Mouse (Mus musculus) hindbrain, embryonic 15.5 days (tissue): ENCODE measurements around the gene Drg1. TPM values are rescaled to one million over a fixed set of nuclear protein-coding genes. Genes with fewer than 3 reads are reported as not detected.

Source experiments
- ATAC-seq: fragments of 200-750 bp; cut with Nextera tagmentation; 2 replicates; pipeline ENCODE4 v1.8.0; 2017; ENCODE audit warnings: low read depth, moderate number of reproducible peaks, moderate TSS enrichment; ENCODE audit not compliant: low FRiP score
- H3K27ac ChIP-seq: fragments of 300-500 bp; sonication (generic); replicated peaks from 2 replicates; pipeline ENCODE4 v1.5.1; 2015; ENCODE audit warnings: mild to moderate bottlenecking, inconsistent platforms
- H3K27me3 ChIP-seq: fragments of 300-500 bp; sonication (generic); 2 replicates; pipeline ENCODE4 v1.6.1; 2015; ENCODE audit warnings: control low read depth, inconsistent platforms
- H3K36me3 ChIP-seq: fragments of 300-500 bp; sonication (generic); 2 replicates; pipeline ENCODE4 v1.6.1; 2015; ENCODE audit warnings: control low read depth, inconsistent platforms
- H3K4me1 ChIP-seq: fragments of 300-500 bp; sonication (generic); replicated peaks from 2 replicates; pipeline ENCODE4 v1.6.1; 2015; ENCODE audit warnings: control low read depth, inconsistent platforms
- H3K4me2 ChIP-seq: fragments of 300-500 bp; sonication (generic); 2 replicates; pipeline ENCODE4 v1.6.1; 2015; ENCODE audit warnings: moderate library complexity, mild to moderate bottlenecking, inconsistent platforms
- H3K4me3 ChIP-seq: fragments of 300-500 bp; sonication (generic); 2 replicates; pipeline ENCODE4 v1.5.1; 2015; ENCODE audit warnings: mild to moderate bottlenecking, inconsistent platforms
- H3K9ac ChIP-seq: fragments of 300-500 bp; sonication (generic); 2 replicates; pipeline ENCODE4 v1.6.1; 2015; ENCODE audit warnings: inconsistent platforms
- H3K9me3 ChIP-seq: fragments of 300-500 bp; sonication (generic); 2 replicates; pipeline ENCODE4 v1.6.1; 2016; ENCODE audit warnings: control low read depth, inconsistent platforms
- WGBS: fragments of 180-500 bp; shearing (Covaris S2); methylation state at CpG from one replicate; pipeline ENCODE4 v1.1.7; 2015; 5-methylcytosine and 5-hydroxymethylcytosine counted together
- polyA plus RNA-seq: library from polyadenylated mRNA; unstranded; fragments of >200 nt; fragmentation: Nextera tagmentation; extraction: Ambion mirVana; gene quantifications from 2 replicates; pipeline ENCODE4 v1.2.1, GENCODE M21; 2015

The Drg1 gene
- 205 and 207 TPM in 2 replicates for polyA plus RNA-seq

DNA sequence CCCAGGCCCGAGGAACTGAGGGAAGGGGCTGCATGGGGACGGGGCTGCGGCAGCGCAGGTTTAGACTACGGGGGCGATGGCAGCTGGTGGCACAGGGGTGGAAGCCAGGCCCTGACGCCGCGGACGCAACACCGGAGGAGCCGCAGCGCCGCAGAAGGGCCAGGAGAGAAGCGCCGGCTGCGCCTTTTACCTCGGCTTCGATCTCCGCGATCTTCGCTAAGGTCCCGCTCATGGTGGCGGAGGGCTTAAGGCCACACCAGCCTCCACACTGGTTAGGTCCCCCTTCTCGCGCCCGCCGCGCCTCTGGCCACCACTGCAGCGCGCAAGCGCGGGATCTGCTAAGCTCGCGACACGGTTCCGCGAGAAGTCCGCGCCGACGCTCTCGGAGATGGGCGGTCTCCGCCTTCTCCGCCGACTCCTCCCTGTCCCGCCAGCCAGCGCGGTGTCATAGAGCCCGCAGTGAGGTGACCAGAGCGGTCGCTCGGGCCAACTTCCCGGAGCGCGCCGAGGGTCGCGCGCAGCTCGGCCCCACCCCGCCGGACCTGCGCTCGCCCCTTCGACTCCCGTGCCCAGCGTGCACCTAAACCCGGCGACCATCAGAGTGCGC, at the start of gene Drg1:
Gene Drg1 (minus strand): TSS at position 337 of the 607 bp plus-strand sequence.
- H3K36me3 ChIP-seq = peaks cover 24% of the 10 kb centered on the region
- no peaks in the 10 kb centered on the region for H3K9me3 ChIP-seq
- H3K27me3 ChIP-seq = no peaks in the 10 kb centered on the region
- peaks cover 30% of the 10 kb centered on the region for H3K4me1 ChIP-seq
- peak within 1 kb of the TSS; percentile 97 for H3K9ac ChIP-seq
- ATAC-seq = peak; percentile 99
- WGBS = under 1% methylated on average over 62 of the region's 72 CpGs
- peak within 1 kb of the TSS; percentile 69 for H3K4me2 ChIP-seq
- H3K27ac ChIP-seq = peak within 1 kb of the TSS; percentile 94
- peak within 1 kb of the TSS; percentile 91 for H3K4me3 ChIP-seq

DNA sequence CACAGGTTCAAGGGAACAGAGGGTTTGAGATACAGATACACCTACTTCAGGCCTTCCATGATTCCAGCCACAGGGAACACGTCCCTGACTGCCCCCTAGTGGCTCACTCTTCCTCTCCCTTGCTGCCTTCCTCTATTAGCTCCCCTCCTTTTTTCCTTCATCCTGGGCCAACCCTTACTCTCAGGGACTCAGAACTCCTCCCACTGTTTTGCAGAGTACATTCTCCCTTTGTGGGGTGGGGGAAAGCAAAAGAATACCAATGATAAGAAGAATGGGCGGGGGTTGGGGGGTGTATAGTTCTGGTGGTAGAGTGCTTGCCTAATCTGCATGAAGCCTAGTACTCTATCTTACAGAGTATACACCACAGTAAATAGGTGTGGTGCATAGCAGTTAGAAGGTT, 47.9 kb upstream of the Drg1 start:
- ATAC-seq = peak; percentile 50; the same call in 1 of the 2 replicates

DNA sequence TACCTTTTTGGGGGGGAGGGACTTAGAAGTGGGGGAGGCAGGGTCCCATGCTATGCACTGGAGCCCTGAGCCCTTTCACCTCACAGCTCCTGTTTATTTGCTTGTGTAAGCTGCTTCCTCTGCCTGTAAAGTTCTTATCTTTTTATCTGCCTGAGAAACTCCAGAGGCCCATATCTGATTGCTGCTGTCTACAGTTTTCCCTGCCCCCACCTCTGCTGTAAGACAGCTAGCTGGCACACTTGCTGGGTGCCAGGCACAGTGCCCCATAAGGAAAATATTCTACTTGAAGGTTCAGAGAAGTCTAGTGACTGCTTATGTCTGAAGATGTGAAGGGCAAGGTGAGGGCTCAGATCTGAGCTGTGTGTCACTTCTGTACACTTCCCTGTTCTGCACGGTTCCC, 47.1 kb upstream of the Drg1 start:
- 93% methylated on average over 1 of the region's 1 CpGs for WGBS
- peaks cover 24% of the 10 kb centered on the region for H3K36me3 ChIP-seq
- H3K4me3 ChIP-seq = no peak overlapping the region

More for the DNA sequence above, 47.9 kb upstream of the Drg1 start:
- no peaks in the 10 kb centered on the region for H3K27me3 ChIP-seq
- no peaks in the 10 kb centered on the region for H3K4me1 ChIP-seq
- no peak overlapping the region for H3K4me3 ChIP-seq
- no peak overlapping the region for H3K9ac ChIP-seq
- 24% methylated on average over 2 of the region's 2 CpGs for WGBS
- peaks cover 16% of the 10 kb centered on the region for H3K36me3 ChIP-seq
- no peak overlapping the region for H3K4me2 ChIP-seq
- no peaks in the 10 kb centered on the region; the same call in 1 of the 2 replicates for H3K9me3 ChIP-seq
- H3K27ac ChIP-seq = no peak overlapping the region

DNA sequence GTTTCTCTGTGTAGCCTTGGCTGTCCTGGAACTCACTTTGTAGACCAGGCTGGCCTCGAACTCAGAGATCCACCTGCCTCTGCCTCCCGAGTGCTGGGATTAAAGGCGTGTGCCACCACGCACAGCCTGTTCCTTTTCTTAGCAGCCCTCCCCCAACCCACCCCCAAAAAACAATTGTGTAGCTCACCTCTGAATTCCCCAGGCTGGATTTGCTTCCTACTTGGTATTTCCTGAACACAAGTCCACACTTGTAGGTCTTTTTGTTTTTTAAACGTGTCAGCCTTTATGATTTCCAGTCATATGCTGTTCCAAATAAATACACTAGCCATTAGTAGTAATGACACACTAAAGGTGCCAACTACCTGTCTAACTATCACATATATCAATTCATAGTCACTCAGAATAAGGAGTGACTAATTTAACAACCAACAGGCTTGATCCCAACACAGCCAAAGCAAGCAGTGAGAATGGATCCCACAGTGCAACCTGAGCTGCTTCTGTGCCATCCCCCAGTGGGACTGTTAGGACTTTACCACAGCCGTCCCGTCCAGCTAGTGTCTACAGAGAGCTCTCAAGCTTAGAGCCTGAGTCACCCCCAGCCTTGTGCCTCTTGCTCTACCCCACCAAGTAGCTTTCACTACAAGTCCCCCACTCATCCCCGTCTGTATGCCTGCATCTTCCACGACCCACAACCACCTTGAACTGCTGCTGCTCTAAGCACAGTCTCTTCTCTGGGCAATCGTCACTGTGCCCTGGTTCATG, 45.6 kb upstream of the Drg1 start:
- H3K4me2 ChIP-seq = no peak overlapping the region
- H3K27me3 ChIP-seq = no peaks in the 10 kb centered on the region
- H3K27ac ChIP-seq = no peak overlapping the region
- no peak overlapping the region for H3K4me3 ChIP-seq
- no peaks in the 10 kb centered on the region for H3K9me3 ChIP-seq
- peaks cover 39% of the 10 kb centered on the region for H3K36me3 ChIP-seq
- ATAC-seq = no peak; the same call in 1 of the 2 replicates
- H3K9ac ChIP-seq = no peak overlapping the region
- 86% methylated on average over 10 of the region's 10 CpGs for WGBS
- no peaks in the 10 kb centered on the region for H3K4me1 ChIP-seq

More for the DNA sequence above, 47.1 kb upstream of the Drg1 start:
- Histone ChIP-seq H3K9ac (no peak overlapping the region), H3K4me1 (no peaks in the 10 kb centered on the region), H3K4me2 (no peak overlapping the region), H3K27ac (no peak overlapping the region), H3K27me3 (no peaks in the 10 kb centered on the region), H3K9me3 (no peaks in the 10 kb centered on the region; the same call in 1 of the 2 replicates)
- ATAC-seq = no peak

DNA sequence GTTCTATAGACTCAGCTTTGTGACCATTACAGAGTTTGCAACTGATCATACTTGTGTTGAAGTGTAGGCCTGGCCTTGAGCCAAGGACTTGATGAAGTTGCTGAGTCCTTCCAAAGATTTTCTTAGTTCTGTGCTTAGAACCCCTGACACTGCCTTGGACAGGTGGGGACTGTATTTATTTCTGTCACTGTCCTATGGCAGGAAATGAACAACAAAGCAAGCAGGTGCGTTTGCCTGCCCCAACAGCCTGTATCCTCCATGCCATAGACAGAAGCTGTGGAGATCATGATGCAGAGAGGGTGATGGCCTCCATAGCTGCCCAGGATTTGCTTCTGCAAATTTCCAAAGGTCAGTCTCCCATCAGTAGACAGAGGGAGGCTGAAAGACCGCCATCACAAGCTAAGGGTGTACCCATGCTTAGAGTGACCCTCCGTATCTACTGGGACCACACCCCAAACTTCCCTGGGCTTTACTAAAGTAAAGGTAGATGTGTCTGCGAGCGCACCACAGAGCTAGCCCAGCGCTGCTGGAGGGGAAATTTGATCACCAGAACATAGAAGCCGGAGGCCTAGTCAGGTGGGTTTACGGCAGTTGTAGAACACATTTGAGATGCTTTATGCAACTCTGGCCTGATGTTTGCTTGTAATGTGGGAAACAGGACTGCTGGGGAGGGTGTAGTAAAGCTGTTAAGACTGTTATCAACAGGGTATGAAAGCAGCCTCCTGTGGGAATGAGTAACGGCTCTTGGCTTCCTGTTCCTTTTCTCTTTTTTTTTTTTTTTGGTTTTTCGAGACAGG, 44.8 kb upstream of the Drg1 start:
- H3K4me2 ChIP-seq = no peak overlapping the region
- H3K9ac ChIP-seq = no peak overlapping the region
- no peak overlapping the region for H3K4me3 ChIP-seq
- H3K36me3 ChIP-seq = peaks cover 46% of the 10 kb centered on the region
- 94% methylated on average over 9 of the region's 10 CpGs for WGBS
- no peak overlapping the region for H3K27ac ChIP-seq
- ATAC-seq = no peak
- no peaks in the 10 kb centered on the region for H3K27me3 ChIP-seq
- H3K4me1 ChIP-seq = no peaks in the 10 kb centered on the region
- no peaks in the 10 kb centered on the region for H3K9me3 ChIP-seq

DNA sequence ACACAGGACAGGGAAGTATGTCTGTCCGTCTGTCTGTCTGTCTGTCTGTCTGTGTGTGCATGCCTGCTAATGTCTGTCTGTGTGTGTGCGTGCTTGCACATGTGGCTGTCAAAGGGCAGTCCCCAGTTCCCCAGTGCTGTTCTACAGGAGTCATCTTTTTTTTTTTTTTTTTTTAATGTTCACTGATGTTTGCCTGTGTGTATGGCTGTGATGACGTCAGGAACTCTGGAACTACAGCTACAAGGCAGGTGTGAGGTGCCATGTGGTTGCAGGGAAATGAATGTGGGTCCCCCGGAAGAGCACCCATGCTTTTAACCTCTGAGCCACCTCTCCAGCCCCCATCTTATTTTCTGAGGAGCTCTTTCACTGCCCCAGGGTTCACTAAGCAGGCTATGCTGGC, 43.7 kb upstream of the Drg1 start:
- no peaks in the 10 kb centered on the region for H3K9me3 ChIP-seq
- H3K4me3 ChIP-seq = no peak overlapping the region
- ATAC-seq = no peak
- H3K9ac ChIP-seq = no peak overlapping the region
- no peak overlapping the region for H3K4me2 ChIP-seq
- no peaks in the 10 kb centered on the region for H3K4me1 ChIP-seq
- H3K36me3 ChIP-seq = peaks cover 56% of the 10 kb centered on the region
- H3K27ac ChIP-seq = no peak overlapping the region
- WGBS = 92% methylated on average over 4 of the region's 4 CpGs
- no peaks in the 10 kb centered on the region for H3K27me3 ChIP-seq

DNA sequence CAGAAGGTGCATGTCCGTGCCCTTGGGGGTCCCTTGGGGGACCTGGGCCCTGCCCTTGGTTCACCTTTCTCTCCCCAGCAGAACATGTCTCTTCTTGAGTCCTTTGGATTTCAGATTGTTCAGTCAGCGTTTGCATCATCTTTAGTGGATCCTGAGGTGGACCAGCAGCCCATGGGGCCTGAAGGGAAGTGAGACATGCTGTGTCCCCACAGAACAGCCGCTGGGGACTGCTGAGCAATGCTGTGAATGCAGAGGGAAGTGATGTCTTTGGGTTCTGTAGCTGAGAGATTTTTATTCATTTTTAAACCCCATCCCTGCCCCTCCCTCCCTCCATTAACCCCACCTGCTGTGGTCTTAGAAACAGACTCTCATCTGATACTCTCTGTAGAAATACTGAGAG, 41.7 kb upstream of the Drg1 start:
- H3K4me3 ChIP-seq = no peak overlapping the region
- ATAC-seq = no peak
- H3K27me3 ChIP-seq = no peaks in the 10 kb centered on the region
- H3K9me3 ChIP-seq = no peaks in the 10 kb centered on the region
- H3K4me2 ChIP-seq = no peak overlapping the region
- no peak overlapping the region for H3K9ac ChIP-seq
- no peaks in the 10 kb centered on the region for H3K4me1 ChIP-seq
- peaks cover 68% of the 10 kb centered on the region for H3K36me3 ChIP-seq
- no peak overlapping the region for H3K27ac ChIP-seq
- 95% methylated on average over 3 of the region's 3 CpGs for WGBS

DNA sequence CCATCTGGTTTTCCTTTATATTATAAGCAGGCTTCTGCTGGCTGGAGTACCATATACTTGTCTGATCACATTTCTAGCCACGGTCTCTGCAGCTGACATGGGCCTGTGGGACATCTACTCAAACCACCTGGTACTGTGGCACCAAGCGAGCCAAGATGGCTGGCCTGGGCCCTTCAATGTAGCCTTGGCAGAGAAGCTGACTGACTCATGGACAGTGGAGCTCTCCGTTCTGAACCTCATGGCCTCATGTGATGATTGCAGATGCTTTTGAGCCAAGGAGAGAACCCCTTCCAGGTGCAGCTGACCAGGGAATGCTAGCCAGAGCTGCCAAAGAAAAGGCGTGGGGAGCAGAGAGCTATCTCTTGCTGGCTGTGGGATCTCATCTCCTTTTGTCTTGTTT, 39.6 kb upstream of the Drg1 start:
- Histone ChIP-seq H3K27ac (no peak overlapping the region), H3K4me2 (no peak overlapping the region), H3K4me3 (no peak overlapping the region), H3K36me3 (peaks cover 82% of the 10 kb centered on the region), H3K9me3 (no peaks in the 10 kb centered on the region), H3K9ac (no peak overlapping the region), H3K4me1 (no peaks in the 10 kb centered on the region), H3K27me3 (no peaks in the 10 kb centered on the region)
- no peak for ATAC-seq
- 96% methylated on average over 4 of the region's 4 CpGs for WGBS

DNA sequence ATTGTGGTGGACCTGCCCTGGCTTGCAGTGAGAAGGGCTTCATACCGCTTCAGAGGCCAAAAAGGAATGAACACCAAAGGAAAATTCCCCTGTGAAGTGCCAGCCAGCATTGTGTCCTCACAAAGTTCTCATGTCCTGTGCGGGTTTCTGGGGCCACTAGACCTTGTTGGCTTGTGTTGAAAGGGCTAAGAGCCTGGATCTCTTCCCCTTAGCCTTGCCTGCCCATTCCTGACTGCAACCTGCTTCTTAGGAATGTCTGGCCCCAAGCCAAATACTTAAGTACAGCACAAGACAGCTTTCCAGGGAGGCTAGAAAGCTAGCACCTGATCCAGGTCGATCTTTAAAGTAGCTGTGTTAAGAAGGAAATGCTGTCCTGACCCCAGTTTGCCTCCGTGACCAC, 36.6 kb upstream of the Drg1 start:
- H3K27me3 ChIP-seq = no peaks in the 10 kb centered on the region
- H3K9ac ChIP-seq = no peak overlapping the region
- no peak overlapping the region for H3K27ac ChIP-seq
- H3K4me1 ChIP-seq = peaks cover 1% of the 10 kb centered on the region; the same call in 1 of the 2 replicates
- ATAC-seq = no peak
- H3K4me2 ChIP-seq = no peak overlapping the region
- H3K4me3 ChIP-seq = no peak overlapping the region
- peaks cover 87% of the 10 kb centered on the region for H3K36me3 ChIP-seq
- WGBS = 82% methylated on average over 4 of the region's 4 CpGs
- no peaks in the 10 kb centered on the region for H3K9me3 ChIP-seq

DNA sequence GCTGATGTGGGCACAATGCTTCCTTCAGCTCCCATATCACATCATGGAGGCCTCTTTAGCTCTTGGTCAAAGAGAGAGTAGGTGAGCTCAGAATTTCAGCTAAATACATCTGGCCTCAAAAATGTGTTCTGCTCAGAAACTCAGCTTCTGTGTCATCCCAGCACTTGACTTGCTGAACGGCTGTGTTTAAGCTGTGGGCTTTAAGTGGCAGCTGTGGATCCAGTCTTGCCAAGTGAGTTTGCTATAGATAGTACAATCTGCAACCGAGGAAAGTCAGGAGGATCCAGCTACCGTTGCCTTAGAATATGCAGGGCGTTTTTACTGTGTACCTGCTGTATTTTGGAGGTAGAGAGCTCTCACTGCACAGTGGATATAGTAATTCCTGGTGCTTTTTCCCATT, 36.2 kb upstream of the Drg1 start:
- H3K9ac ChIP-seq = no peak overlapping the region
- no peak for ATAC-seq

DNA sequence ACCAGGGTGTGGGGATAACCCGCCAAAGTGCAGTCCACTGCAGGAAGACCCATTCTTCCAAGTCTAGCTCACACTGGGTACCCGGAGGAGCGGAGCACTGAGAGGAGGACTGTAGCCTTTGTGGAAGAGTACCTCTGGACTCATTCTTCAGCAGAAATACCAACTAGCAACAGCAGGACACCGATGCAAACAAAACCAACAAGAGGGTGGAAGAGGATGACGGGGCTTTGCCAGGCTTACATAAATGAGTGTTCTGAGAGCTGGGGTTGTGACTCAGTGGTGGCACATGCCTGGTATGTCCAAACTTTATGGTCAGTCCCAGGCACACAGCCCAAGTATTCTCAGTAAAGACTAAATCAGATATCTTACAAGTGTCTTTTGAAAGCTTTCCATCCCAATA, 34.9 kb upstream of the Drg1 start:
- Histone ChIP-seq H3K4me2 (no peak overlapping the region), H3K9me3 (no peaks in the 10 kb centered on the region), H3K36me3 (peaks cover 86% of the 10 kb centered on the region), H3K4me1 (peaks cover 16% of the 10 kb centered on the region), H3K4me3 (no peak overlapping the region), H3K27ac (no peak overlapping the region), H3K27me3 (no peaks in the 10 kb centered on the region), H3K9ac (no peak overlapping the region)
- ATAC-seq = no peak
- 91% methylated on average over 5 of the region's 5 CpGs for WGBS

More for the DNA sequence above, 36.2 kb upstream of the Drg1 start:
- Histone ChIP-seq H3K4me1 (peaks cover 5% of the 10 kb centered on the region; the same call in 1 of the 2 replicates), H3K4me3 (no peak overlapping the region), H3K9me3 (no peaks in the 10 kb centered on the region), H3K4me2 (no peak overlapping the region), H3K27me3 (no peaks in the 10 kb centered on the region), H3K36me3 (peaks cover 86% of the 10 kb centered on the region), H3K27ac (no peak overlapping the region)
- WGBS = 91% methylated on average over 4 of the region's 4 CpGs

DNA sequence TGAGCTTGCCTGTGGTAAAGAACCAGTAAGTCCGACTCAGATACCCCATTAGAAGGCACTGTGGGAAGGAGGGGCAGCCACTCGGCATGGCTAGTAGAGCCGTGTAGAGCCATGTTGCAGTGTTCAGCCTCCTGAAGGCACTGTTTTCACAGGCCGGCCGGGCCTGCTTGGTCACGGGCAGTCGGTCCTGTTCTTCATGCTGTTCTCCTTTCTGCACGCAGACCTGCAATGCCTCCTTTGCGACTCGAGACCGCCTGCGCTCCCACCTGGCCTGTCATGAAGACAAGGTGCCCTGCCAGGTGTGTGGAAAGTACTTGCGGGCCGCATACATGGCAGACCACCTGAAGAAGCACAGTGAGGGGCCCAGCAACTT, 32.6 kb upstream of the Drg1 start:
- 90% methylated on average over 14 of the region's 14 CpGs for WGBS
- H3K36me3 ChIP-seq = peaks cover 85% of the 10 kb centered on the region
- no peak overlapping the region for H3K27ac ChIP-seq
- ATAC-seq = no peak
- H3K9ac ChIP-seq = no peak overlapping the region
- H3K4me1 ChIP-seq = peaks cover 37% of the 10 kb centered on the region
- H3K4me2 ChIP-seq = no peak overlapping the region
- H3K27me3 ChIP-seq = no peaks in the 10 kb centered on the region
- no peaks in the 10 kb centered on the region for H3K9me3 ChIP-seq
- no peak overlapping the region for H3K4me3 ChIP-seq
